Mouse (Mus musculus): ENCODE data around the gene Sod3.

GRCm38 (mm10) chr5:52357175-52357754, 6.3 kb upstream of the Sod3 start:
- TF ChIP-seq CTCF (IDR thresholded peaks at IDR 0.05; ENCODE audit: extremely low read depth, insufficient read length, insufficient replicate concordance, low read depth, low read length) (no peak), POLR2A (IDR thresholded peaks at IDR 0.05; ENCODE audit: low read depth, low read length) (no peak)
